Mouse (Mus musculus): ENCODE data around the gene Phactr2. TPM values are rescaled to one million over a fixed set of nuclear protein-coding genes. Genes with fewer than 3 reads are reported as not detected.

Gene Phactr2
- polyA plus RNA-seq, 1 experiment, result 6.6 TPM

GRCm38 (mm10) chr10:13233941-13234340, 240.3 kb downstream of the Phactr2 start:
- Histone ChIP-seq H3K4me1 (ENCODE audit: control insufficient read depth, insufficient read depth, low read length) (no peaks in the 10 kb centered on the region), H3K27ac (ENCODE audit: insufficient read depth, low read length) (no peak overlapping the region), H3K36me3 (ENCODE audit: control insufficient read depth, insufficient read depth, low read length, poor library complexity, severe bottlenecking) (no peaks in the 10 kb centered on the region), H3K27me3 (ENCODE audit: control insufficient read depth, insufficient read depth, low read length, poor library complexity, severe bottlenecking) (no peaks in the 10 kb centered on the region), H3K4me3 (ENCODE audit: low read depth, low read length) (no peak overlapping the region), H3K9ac (ENCODE audit: low read depth, poor library complexity, severe bottlenecking) (no peak overlapping the region), H3K9me3 (replicated peaks; ENCODE audit: control insufficient read depth, insufficient read depth, low read length, poor library complexity, severe bottlenecking) (no peaks in the 10 kb centered on the region)
- no peak for TF ChIP-seq CTCF (IDR thresholded peaks at IDR 0.05; ENCODE audit: low read depth, low read length)
- no peak for TF ChIP-seq POLR2A (IDR thresholded peaks at IDR 0.05; ENCODE audit: insufficient read depth, low read length)
- TF ChIP-seq EP300 (IDR thresholded peaks at IDR 0.05; ENCODE audit: insufficient read depth, low read depth, low read length), result no peak

- Histone ChIP-seq H3K4me3 (ENCODE audit: low read depth, low read length) (no peak overlapping the region), H3K9ac (ENCODE audit: low read depth, poor library complexity, severe bottlenecking) (no peak overlapping the region), H3K36me3 (ENCODE audit: control insufficient read depth, insufficient read depth, low read length, poor library complexity, severe bottlenecking) (no peaks in the 10 kb centered on the region), H3K27ac (ENCODE audit: insufficient read depth, low read length) (no peak overlapping the region), H3K27me3 (ENCODE audit: control insufficient read depth, insufficient read depth, low read length, poor library complexity, severe bottlenecking) (no peaks in the 10 kb centered on the region), H3K9me3 (replicated peaks; ENCODE audit: control insufficient read depth, insufficient read depth, low read length, poor library complexity, severe bottlenecking) (no peaks in the 10 kb centered on the region), H3K4me1 (ENCODE audit: control insufficient read depth, insufficient read depth, low read length) (no peaks in the 10 kb centered on the region)
- no peak for TF ChIP-seq POLR2A (IDR thresholded peaks at IDR 0.05; ENCODE audit: insufficient read depth, low read length)
Measured at GRCm38 (mm10) chr10:13233143-13233622, 241.0 kb downstream of the Phactr2 start.

- H3K36me3 ChIP-seq (ENCODE audit: control insufficient read depth, insufficient read depth, low read length, poor library complexity, severe bottlenecking), result no peaks in the 10 kb centered on the region
- H3K27ac ChIP-seq (ENCODE audit: insufficient read depth, low read length), result no peak overlapping the region
- H3K4me1 ChIP-seq (ENCODE audit: control insufficient read depth, insufficient read depth, low read length), result no peaks in the 10 kb centered on the region
- TF ChIP-seq CTCF (IDR thresholded peaks at IDR 0.05; ENCODE audit: low read depth, low read length), result no peak
- no peak for TF ChIP-seq EP300 (IDR thresholded peaks at IDR 0.05; ENCODE audit: insufficient read depth, low read depth, low read length)
- no peaks in the 10 kb centered on the region for H3K27me3 ChIP-seq (ENCODE audit: control insufficient read depth, insufficient read depth, low read length, poor library complexity, severe bottlenecking)
- no peak overlapping the region for H3K9ac ChIP-seq (ENCODE audit: low read depth, poor library complexity, severe bottlenecking)
- no peak overlapping the region for H3K4me3 ChIP-seq (ENCODE audit: low read depth, low read length)
- no peaks in the 10 kb centered on the region for H3K9me3 ChIP-seq (replicated peaks; ENCODE audit: control insufficient read depth, insufficient read depth, low read length, poor library complexity, severe bottlenecking)
Measured at GRCm38 (mm10) chr10:13232443-13233142, 241.6 kb downstream of the Phactr2 start.

DNA sequence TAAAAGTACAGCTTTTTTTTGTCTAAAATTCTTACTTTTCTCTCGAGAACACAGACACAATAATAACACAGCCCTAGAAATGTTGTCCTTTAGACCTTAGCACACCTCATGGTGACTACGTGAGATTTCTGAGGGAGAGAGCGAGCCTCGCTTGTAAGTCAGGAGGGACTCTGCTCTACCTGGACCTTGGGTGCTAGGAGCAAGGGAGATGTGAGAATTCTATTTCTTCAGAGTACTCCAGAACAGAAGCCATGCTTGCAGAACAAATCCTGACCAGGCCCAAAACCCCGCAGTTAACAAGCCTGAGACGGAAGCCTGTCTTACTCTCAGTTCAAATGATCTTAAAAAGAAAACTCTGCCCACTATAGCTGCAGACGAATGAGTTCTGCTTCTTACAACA, 243.5 kb downstream of the Phactr2 start:
- no peaks in the 10 kb centered on the region for H3K27me3 ChIP-seq (ENCODE audit: control insufficient read depth, insufficient read depth, low read length, poor library complexity, severe bottlenecking)
- no peak overlapping the region for H3K9ac ChIP-seq (ENCODE audit: low read depth, poor library complexity, severe bottlenecking)
- TF ChIP-seq EP300 (IDR thresholded peaks at IDR 0.05; ENCODE audit: insufficient read depth, low read depth, low read length) (no peak), POLR2A (IDR thresholded peaks at IDR 0.05; ENCODE audit: insufficient read depth, low read length) (no peak), CTCF (IDR thresholded peaks at IDR 0.05; ENCODE audit: low read depth, low read length) (no peak)
- no peaks in the 10 kb centered on the region for H3K4me1 ChIP-seq (ENCODE audit: control insufficient read depth, insufficient read depth, low read length)
- H3K9me3 ChIP-seq (replicated peaks; ENCODE audit: control insufficient read depth, insufficient read depth, low read length, poor library complexity, severe bottlenecking), result no peaks in the 10 kb centered on the region
- no peak overlapping the region for H3K4me3 ChIP-seq (ENCODE audit: low read depth, low read length)
- no peak overlapping the region for H3K27ac ChIP-seq (ENCODE audit: insufficient read depth, low read length)
- H3K36me3 ChIP-seq (ENCODE audit: control insufficient read depth, insufficient read depth, low read length, poor library complexity, severe bottlenecking), result no peaks in the 10 kb centered on the region

- H3K4me3 ChIP-seq (ENCODE audit: low read depth, low read length), result no peak overlapping the region
- no peak overlapping the region for H3K27ac ChIP-seq (ENCODE audit: insufficient read depth, low read length)
- H3K4me1 ChIP-seq (ENCODE audit: control insufficient read depth, insufficient read depth, low read length), result no peaks in the 10 kb centered on the region
- H3K27me3 ChIP-seq (ENCODE audit: control insufficient read depth, insufficient read depth, low read length, poor library complexity, severe bottlenecking), result no peaks in the 10 kb centered on the region
- H3K9me3 ChIP-seq (replicated peaks; ENCODE audit: control insufficient read depth, insufficient read depth, low read length, poor library complexity, severe bottlenecking), result no peaks in the 10 kb centered on the region
- no peaks in the 10 kb centered on the region for H3K36me3 ChIP-seq (ENCODE audit: control insufficient read depth, insufficient read depth, low read length, poor library complexity, severe bottlenecking)
- TF ChIP-seq EP300 (IDR thresholded peaks at IDR 0.05; ENCODE audit: insufficient read depth, low read depth, low read length) (no peak), CTCF (IDR thresholded peaks at IDR 0.05; ENCODE audit: low read depth, low read length) (no peak), POLR2A (IDR thresholded peaks at IDR 0.05; ENCODE audit: insufficient read depth, low read length) (no peak)
- H3K9ac ChIP-seq (ENCODE audit: low read depth, poor library complexity, severe bottlenecking), result no peak overlapping the region
Measured at GRCm38 (mm10) chr10:13225377-13226063, 248.7 kb downstream of the Phactr2 start.

DNA sequence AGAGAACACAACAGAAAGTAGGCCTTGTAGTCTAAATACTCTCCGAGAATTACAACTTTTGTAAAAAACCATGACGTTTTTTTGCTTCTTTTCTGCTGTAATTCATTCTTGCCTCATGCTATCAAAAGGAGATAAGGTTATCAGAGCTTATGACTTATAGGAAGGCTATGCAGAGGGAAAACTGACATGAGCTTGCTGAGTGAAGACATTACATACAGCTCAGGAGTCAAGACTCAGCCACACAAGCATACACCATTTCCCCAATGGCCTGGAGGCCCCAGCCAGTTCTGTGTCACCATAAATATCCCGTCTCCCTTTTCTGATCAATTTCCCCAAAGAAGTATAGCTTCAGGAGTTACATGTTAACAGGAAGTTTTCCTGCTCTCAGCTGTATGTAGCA, 252.1 kb downstream of the Phactr2 start:
- TF ChIP-seq POLR2A (IDR thresholded peaks at IDR 0.05; ENCODE audit: insufficient read depth, low read length) (no peak), CTCF (IDR thresholded peaks at IDR 0.05; ENCODE audit: low read depth, low read length) (no peak), EP300 (IDR thresholded peaks at IDR 0.05; ENCODE audit: insufficient read depth, low read depth, low read length) (no peak)
- no peaks in the 10 kb centered on the region for H3K36me3 ChIP-seq (ENCODE audit: control insufficient read depth, insufficient read depth, low read length, poor library complexity, severe bottlenecking)
- no peak overlapping the region for H3K4me3 ChIP-seq (ENCODE audit: low read depth, low read length)
- no peaks in the 10 kb centered on the region for H3K9me3 ChIP-seq (replicated peaks; ENCODE audit: control insufficient read depth, insufficient read depth, low read length, poor library complexity, severe bottlenecking)
- H3K27ac ChIP-seq (ENCODE audit: insufficient read depth, low read length), result no peak overlapping the region
- no peak overlapping the region for H3K9ac ChIP-seq (ENCODE audit: low read depth, poor library complexity, severe bottlenecking)
- H3K27me3 ChIP-seq (ENCODE audit: control insufficient read depth, insufficient read depth, low read length, poor library complexity, severe bottlenecking), result no peaks in the 10 kb centered on the region
- H3K4me1 ChIP-seq (ENCODE audit: control insufficient read depth, insufficient read depth, low read length), result no peaks in the 10 kb centered on the region

Measured in ES-Bruce4 (cell line).